Mouse (Mus musculus): ENCODE measurements around the gene Pbx3. TPM values are rescaled to one million over a fixed set of nuclear protein-coding genes. Genes with fewer than 3 reads are reported as not detected.
A peak's percentile ranks its signal among the peaks of the same experiment; 100 is the strongest.

Gene Pbx3
- total RNA-seq, 2 experiments from 2014 or later, result 8.2 to 11.0 TPM

DNA sequence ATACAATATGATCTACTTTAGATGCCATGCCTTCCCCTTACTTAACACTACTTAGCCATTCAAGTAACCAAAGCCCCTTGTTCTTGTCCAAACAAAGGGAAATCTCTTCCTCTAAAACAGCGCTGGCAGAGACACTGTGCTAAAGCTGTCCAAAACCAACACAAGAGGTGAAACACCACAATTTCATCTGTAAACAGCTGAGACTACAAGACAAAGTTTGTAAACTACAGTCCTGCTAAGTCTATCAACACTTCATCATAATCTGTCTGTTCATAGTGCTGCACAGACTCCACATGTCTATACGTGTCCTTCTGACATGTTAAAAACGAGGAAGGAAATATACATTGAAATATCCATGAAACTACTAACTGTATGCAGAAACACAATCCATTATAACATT is 151.5 kb downstream of the Pbx3 start:
- DNase-seq, result no peak

DNA sequence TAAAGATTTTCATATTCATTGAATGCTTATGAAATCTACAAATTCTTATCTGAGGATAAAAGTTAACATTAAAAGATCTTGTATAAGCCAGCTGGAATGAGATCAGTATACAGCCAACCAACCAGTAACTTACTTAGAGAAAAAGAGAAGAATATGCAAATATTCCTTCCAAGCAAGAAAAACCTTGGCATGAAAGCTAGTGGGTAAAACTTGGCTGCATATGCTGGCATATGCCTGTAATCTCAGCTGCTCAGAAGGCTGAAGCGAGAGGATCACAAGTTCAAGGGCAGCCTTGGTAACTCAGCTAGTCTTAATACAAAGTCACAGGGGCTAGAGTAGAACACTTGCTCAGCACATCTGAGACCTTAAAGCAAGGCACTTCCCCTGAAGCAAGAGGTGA is 153.8 kb downstream of the Pbx3 start:
- no peak for DNase-seq

DNA sequence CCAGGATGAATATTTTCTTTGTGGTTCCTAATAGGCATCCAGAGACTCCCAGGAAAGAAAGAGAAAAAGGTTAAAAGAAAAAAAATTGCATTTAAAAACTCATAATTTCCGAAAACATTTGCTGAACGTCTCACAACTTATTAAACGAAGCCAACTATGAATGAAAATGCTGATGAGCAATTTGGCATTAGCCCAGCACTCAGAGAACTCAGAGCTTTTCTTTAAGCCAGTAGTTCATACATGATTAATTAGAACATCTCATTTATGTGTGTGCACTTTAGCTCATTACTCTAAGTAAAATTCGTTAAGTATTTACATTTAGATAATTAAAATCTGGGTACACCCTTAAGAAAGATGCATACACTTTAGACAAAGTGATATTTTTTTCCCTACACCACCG is 155.3 kb downstream of the Pbx3 start:
- DNase-seq, result no peak

DNA sequence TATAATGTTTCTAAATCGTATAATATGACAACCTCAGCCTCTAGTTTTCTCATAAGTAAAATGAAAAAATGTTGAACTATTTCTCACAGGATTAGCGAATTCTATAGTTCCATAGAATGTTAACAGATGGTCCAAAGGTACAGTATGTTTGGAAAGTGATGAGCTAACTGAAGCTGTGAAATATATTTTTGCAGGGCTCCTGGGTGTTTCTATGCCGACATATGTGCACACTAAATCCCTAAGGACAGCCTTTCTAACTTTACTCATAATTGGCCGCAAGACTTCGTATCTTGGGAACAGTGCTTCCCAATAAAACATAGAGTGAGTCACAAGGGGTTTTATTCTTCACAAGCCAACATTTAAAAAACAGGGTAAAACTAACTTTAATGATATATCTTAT is 157.4 kb downstream of the Pbx3 start:
- DNase-seq, result no peak

DNA sequence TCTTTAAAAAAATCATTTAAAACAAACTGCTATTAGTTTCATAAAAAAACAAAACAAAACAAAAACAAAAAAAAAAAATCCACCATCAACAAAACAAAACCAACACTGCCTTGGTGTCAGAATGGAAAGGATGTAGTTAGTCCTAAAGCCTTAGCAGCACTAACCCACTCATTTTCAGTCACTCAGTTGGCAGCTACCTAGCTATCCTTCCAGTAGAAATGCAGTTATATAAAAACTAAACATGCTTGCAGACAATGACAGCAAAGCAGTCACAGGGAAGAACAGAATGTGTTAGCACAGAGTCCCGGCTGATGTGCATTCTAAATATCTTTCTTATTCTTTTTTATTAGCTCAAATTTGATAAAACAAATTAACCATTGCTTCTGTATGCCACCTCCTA is 160.5 kb downstream of the Pbx3 start:
- DNase-seq, result no peak

DNA sequence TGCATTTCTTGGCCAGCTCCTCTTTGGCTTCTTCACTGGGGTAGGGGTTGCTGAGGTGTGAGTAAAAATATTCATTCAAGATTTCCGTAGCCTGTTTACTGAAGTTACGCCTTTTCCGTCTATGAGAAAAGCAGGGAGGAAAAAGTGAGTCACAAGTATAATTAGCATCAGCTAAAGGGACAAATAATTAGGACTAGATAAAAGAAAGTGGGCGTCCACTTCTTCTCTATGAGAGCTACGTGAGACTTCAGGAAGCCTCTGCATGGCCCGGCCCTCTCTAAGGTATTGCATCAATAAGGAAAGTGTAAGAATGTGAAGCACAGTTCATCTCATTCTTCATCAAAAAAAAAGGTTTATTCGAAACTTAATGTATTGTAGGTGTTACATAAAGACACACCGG is 168.1 kb downstream of the Pbx3 start:
- no peak for DNase-seq

DNA sequence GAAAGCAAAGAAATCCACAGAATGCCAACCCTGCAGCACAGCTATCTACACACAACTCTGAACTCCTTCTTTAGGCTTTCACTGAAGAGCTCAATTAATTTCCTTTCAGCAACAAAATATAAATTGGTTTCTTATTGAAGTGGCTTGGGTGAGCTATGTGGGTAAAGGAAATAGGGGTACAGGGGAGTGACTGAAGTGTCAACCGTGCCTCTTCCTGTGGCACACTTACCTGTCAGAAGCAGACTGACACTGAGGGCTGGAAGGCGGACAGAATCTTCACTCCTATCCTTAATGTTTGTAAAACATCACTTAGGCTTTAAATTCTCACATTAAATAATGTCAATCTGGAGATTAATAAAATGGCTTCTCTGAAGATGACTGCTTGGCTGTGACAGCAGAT is 168.6 kb downstream of the Pbx3 start:
- DNase-seq, result no peak

DNA sequence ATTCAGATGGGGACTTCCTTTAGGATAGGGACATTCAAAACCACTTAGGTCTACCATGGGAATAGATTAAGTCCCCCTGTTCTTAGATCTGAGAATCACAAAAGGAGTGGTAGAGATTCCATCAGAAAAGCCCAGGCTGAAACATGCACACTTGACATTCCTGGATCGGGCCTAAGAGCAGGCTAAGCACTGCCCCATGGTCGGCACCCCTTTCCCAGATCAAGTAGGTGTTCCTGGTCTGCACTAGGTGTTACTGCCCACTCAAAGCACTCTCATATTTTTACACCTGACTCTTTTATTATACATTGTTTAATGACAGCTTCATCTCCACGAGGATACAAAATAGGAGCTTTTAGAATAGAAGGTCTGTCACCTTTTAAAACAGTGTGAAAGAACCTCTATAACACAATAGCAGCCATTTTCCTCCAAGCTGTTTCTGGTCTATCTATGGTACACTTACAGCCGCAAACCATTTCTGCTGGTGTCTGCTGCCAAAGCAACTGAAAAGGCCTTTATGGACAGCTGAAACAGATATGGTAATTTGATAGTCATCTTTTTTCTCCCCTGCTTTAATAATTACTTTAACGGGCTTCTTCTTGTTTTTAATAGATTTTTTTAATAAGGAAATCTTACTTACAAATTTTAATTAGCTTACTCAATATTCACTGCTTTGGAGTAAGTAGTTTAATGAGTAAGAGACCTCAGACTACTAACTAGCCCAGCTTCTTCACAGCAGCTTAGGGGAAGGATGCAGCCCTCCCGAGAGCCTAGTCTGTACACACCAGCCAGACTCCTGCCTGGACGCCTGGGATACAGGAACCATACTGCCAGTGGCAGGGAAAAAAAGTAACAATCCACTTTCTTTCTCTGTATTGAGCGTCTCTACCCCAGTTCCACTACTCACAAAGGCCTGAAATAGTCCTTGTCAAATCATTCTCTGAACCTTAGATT is 178.8 kb downstream of the Pbx3 start:
- DNase-seq, result no peak

DNA sequence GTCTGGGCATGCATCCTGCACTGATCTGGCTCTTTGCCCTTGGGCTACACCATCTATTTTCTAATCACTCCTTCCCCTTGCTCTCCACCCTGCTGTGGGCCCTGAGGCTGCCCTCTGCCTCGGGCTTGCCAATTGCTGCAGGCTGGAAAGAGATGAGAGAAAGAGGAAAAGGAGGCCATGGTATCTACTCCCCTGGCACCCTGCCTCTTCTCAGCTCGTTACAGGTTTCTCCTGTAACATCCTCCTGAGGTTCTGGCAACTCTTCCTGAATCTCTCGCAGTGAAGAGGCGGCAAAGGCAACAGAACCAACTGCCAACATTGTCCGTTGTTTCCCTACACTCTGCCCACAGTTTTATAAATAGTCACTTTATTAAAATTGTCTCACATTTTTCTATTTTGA is 179.7 kb downstream of the Pbx3 start:
- DNase-seq, result no peak

DNA sequence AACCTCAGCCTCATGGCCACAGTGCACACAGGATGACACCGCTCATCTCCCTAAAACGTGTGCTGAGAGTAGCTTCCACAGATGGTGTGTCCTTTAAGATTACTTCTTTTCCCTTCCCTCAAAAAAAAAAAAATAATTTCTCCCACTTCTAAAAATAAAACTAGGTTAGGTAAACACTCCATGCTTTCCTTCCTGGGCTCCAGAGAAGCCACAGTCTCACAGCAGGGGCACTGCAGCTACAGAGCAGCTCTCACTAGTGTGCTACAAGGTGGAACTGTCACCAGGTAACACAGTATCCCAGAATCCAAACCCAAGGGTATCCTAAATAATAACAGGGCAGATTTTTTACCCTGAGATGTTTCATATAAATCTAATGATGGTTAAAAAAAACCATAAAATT is 185.6 kb downstream of the Pbx3 start:
- no peak for DNase-seq

DNA sequence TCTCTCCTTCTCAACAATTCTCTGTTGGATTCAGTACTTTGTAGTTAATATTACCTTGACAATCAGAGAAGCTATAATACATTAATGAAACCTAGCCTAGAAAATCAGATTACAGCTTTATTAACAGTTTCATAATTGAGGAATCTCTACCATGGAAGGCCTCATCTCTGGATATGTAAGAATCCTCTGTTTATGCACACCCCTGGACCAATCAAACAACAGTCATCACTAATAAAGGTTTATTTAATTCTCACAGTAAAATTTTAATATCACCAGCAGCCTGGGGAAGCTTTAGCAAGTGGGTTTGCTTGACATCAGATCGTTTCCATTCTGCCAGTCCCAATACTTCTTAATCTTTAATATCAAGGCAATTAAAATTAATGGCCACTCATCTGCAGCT is 191.3 kb downstream of the Pbx3 start:
- DNase-seq, result no peak

DNA sequence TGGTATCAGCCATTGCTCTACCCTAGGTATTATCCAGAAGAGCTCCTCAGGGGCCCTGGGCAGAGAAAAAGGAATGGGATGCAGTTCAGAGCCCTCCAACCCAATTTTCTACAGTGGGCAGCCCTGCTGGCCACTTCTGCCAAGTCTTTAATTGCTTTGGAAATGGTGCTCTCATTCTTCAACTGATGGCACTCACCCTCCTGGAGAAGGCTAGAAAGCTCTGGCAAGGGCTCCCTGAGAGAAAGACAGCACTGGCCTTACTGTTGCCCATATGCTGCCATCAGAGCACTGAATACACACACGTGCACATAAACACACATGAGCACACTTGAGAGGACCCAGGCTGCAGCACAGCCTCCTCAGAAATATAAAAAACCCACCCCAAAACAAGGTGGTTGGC is 193.6 kb downstream of the Pbx3 start:
- DNase-seq, result no peak

DNA sequence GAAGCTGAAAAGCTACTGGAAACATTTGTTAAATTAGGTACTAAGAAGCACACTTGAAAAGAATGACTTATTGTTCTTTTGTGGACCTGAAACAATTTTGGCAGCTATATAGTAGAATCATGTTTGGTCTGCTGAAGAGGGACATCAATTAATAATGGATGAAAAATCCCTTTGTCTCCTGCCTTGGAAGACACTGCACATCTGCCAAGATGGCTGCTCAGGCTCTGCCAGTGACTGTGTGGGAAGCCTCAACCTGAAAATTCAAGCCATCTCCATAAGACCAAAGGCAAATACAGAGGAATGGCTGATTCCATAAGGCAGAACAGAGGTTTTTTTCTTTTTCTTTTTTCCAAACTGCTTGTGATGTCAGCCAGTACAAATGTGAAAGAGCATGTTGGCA is 194.3 kb downstream of the Pbx3 start:
- DNase-seq, result no peak

DNA sequence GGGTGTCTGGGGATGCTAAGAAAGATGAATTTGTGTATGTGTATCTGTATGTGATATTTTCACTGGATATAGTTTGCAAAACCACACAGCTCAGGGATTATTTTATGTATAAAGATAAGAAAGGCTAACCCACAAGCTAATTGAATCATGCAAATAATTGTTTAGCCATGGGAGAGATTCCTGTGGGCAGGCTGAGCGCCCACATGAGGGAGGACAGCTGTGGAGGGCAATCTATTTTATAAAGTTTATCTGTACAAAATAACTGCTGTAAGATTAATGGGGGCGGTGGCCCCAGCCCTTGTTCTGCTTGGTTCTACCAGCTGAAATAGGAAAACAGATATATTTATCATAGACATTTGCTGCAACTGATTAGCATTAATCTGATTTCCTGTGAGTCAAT is 202.5 kb downstream of the Pbx3 start:
- DNase-seq, result no peak

DNA sequence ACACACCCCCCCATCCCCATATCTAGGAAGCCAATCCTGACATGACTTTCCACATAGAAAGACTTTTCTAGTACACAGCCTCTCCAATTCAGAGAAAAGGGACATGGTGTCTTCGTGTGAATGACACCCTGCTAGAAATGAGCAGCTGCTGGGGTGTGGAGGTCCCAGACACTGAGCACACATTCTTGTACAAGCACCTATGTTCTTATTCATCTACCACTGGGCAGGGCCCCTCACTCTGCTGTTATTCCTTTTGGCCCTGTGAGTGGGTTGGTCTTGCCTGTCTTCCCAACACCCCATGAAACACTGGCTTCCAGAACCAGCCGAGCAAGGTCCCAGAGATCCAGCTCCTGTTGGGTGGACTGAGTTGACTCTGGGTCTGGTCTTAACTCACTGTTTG is 203.3 kb downstream of the Pbx3 start:
- DNase-seq, result no peak

DNA sequence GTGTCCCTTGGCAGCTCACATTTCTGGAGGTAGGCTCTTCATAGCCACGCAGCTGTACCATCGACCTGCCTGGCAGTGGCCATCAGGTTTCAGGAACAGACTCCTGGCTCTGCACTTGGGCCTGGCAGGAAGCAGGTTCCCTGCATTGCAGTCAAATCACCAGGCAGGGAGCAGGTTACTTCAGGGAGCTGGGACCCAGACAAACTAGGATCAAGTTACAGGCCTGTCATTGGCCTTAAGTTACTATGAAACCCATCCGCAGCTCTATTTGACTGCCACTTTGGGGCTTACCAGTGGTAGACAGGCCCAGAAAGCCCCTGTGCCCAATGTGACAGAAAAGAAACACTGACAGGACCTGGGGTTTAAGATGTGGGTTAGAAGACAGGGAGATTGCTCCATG is 204.8 kb downstream of the Pbx3 start:
- DNase-seq, result no peak

DNA sequence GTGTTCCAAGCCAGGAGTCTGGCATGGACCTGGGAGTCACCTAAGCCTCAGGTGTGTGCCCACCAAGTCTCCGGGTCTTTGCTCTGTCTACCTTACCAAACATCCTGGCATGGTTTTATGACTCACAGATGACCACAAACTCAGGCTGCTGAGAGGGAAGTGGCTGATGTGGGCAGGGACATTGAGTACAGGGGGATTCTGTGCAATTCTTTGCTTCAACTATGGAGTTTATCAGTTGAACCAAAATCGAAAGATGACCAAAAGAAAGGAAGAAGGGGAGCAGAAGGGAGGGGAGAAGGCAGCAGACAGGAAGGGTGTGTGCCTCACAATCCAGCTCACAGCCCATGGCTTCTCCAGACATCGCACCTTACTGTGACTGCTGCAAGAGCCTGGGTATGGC is 210.5 kb downstream of the Pbx3 start:
- DNase-seq, result no peak

DNA sequence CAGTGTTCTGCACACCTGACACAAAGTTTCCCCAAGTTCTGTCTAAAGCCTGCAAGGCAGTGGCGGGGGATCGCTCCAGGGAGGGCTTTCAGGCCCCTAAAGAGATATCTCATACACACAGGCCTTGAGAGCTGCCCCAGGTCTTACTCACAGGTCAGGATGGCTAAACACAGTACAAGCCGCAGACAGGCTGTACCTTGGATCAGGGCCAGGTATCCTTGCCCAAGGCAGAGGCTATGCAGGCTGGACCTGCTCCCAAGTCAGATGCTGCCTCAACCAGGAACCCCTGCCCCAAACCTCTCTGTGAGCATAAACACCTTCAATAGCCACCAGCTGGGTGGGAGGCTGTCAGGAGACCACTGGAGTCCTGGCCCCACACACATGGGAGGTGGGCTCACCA is 215.2 kb downstream of the Pbx3 start:
- no peak for DNase-seq

DNA sequence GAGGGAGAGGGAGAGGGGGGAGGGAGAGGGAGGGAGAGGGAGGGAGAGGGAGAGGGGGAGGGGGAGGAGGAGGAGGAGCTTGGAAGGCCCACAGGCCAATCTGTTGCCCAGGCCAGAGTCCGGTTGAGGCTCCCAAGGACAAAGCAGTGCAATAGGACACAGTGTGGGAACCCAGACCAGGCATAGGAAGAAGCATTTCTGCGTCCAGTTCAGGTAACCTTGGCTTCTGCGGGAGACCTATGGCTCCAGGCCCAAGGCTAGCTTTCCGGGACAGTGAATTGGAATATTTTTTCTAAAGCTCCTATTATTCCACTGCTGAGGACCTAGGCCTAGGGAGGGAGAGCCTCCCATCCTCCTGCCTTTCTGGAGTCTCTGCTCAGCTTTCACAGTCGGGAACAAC is 218.1 kb downstream of the Pbx3 start:
- no peak for DNase-seq

DNA sequence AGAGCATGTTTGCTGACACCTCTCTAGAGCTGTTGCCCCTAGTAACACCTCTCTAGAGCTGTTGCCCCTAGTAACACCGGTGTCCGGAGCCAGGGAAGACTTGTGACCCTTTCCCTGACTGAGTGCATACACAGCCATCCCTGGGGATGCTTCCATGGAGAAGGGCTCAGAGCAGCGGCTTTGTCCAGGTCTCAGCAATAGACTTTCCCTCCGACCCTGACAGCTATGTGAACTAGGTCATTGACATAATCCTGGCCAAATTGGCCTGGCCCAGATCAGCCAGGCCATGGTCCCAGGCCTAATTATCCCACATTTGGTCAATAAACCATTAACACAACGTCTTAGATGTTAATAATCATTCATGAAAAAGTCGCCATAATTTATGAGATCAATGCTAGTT is 219.6 kb downstream of the Pbx3 start:
- DNase-seq, result no peak

DNA sequence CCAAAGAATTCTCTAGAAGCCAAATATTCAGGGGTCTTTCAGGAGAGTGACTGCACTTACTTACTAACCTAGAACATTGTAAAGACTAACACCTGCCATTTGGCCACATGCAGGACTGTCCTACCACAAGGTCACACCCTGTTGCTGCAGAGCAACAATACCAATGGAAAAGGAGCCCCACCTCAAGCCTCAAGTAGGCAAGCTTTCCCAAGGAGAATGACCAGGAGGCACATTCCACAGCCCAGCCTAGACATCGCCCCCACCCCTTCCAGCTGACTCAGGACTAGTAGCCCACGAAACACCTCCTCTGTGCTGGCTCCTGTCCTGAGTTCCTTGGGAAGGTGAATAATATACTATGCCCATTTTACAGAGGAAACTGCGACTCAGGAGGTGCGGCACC is 222.4 kb downstream of the Pbx3 start:
- DNase-seq, result no peak

DNA sequence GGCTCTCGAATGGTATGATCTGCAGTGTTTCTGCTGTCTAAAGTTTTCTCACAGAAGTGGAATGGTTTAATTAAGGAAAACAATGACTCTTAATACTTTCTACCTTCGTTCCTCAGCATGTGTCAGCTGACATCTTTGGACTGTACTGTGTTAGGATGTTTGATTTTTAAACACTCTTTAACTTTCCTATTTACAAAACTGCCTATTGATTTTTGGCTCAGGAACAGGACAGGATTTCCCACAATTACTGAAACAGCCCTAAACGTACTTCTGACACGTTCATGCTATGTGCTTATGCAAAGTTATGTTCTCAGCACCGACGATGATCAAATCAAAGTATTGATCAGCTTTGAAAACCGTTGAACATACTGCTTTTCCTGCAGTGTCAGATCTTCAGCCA is 224.7 kb downstream of the Pbx3 start:
- DNase-seq, result no peak

DNA sequence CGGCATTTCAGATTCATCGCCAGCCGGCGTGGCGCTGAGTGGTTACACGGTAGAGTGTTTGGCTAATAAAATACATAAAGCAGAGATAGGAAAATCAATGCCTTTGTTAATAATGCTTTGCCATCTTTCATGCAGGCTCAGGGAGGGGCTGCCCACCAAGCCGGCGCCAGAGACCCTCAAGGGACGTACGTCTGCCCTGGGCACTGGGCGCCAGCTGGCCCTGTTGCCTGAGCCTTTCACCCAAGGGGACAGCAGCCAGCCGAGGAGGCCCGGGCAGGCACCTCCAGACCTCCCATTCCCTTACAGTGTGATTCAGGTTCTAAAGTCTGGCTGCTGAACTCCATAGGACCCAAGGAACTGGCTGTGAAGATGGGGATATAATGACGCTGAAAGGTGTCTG is 225.5 kb downstream of the Pbx3 start:
- DNase-seq, result no peak

DNA sequence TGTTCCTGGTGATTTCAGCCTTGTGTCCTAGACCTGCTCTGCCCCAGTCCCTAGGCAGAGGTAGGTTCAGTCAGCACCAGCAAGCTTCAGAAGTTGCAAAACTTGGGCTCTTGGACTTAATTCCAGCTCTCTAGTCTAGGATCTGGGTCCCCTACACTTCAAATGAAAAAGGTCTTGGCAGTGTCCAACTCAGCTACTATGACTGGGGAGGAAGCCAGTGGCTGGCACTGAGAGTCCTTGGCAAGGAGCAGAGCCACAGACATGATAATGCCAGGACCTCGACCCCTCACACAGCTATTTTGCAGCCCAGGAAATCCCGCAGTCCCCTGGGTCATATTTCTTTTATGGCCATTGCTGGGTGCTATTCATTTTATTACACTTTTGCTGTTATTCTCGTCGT is 225.9 kb downstream of the Pbx3 start:
- peak in 1 of 2 experiments; percentile 15 for DNase-seq

DNA sequence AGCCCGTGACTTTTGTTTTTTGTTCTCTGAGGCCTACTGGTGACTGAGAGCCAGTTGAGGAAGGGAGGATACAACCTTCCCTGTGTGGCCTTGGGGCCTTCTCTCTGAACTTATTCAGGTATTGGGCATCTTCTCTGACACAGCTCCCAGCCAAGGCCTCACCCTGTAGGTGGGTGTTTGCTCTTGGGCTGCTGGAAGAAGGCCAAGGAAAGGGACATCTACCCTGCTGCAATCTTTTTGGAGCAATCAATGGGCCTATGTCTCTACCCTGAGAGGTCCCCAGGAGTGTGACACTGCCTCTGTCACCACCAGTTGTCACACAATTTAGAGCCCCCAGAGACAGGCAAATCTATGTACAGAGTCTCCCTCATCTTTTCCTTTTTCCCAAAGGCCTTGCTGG is 226.5 kb downstream of the Pbx3 start:
- no peak for DNase-seq

All from heart, adult 18-20 months (tissue).